Mouse (Mus musculus) E14TG2a.4 (cell line): ENCODE data around the gene Nutm1.

Source experiments
- H3K27me3 ChIP-seq: 2 replicates; pipeline ENCODE4 v1.6.1; 2014; ENCODE audit warnings: low read length, control low read depth; ENCODE audit not compliant: insufficient read depth
- H3K36me3 ChIP-seq: 2 replicates; pipeline ENCODE4 v1.6.1; 2014; ENCODE audit warnings: low read length, control low read depth; ENCODE audit not compliant: insufficient read depth
- H3K4me1 ChIP-seq: replicated peaks from 2 replicates; pipeline ENCODE4 v1.6.1; 2014; ENCODE audit warnings: low read depth, low read length, control low read depth
- H3K4me3 ChIP-seq: replicated peaks from 2 replicates; pipeline ENCODE4 v1.5.1; 2014; ENCODE audit warnings: mild to moderate bottlenecking, low read length
- H3K9me3 ChIP-seq: 2 replicates; pipeline ENCODE4 v1.6.1; 2014; ENCODE audit warnings: low read length, control low read depth
- CTCF ChIP-seq: conservative IDR thresholded peaks from 2 replicates; pipeline ENCODE4 v1.5.1; 2014; ENCODE audit warnings: low read length
- NANOG ChIP-seq: IDR thresholded peaks from 2 replicates; pipeline ENCODE4 v1.6.1; 2014; ENCODE audit warnings: borderline replicate concordance, low read length, mixed read lengths
- POU5F1 ChIP-seq: IDR thresholded peaks from 2 replicates; pipeline ENCODE4 v1.6.1; 2014; ENCODE audit warnings: low read length, borderline replicate concordance

Nutm1 gene

DNA sequence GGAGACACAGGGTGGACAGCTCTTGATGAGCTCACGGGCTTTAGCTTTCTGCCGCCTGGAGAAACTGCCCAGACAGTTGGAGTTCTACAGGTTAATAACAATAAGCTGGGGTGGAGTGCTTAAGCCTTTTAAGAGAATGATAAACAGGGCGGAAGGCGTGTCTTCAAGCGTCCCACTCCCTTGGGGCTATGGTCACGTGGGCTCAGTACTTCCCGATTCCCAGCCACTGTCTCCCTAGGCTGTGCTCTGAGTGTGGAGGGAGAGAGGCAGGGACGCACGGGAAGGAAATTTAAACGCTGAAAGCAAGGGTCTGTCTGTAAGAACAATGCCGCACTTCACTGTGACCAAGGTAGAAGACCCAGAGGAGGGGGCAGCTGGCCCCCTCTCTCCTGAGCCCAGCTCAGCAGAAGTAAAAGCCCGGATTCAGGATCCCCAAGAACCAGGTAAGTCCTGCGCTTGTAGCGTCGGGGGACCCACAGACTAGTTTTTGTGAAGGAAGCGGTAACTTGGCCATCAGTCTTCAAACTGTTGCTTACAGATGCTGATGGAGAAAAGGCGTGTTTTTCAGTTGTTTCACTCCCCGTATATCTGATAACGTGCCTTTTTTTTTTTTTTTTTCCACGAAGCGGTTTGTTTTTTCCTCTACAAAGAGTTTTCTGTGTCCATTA is 25.4 kb upstream of the Nutm1 start:
- Histone ChIP-seq H3K4me3 (peak overlapping the region; percentile 84), H3K27me3 (no peaks in the 10 kb centered on the region), H3K4me1 (peaks cover 27% of the 10 kb centered on the region), H3K9me3 (no peaks in the 10 kb centered on the region), H3K36me3 (no peaks in the 10 kb centered on the region)
- no peak for TF ChIP-seq POU5F1
- no peak for TF ChIP-seq NANOG
- TF ChIP-seq CTCF = no peak

GRCm38 (mm10) chr2:112282846-112283245 is 23.8 kb upstream of the Nutm1 start:
- Histone ChIP-seq H3K9me3 (no peaks in the 10 kb centered on the region), H3K27me3 (no peaks in the 10 kb centered on the region), H3K36me3 (no peaks in the 10 kb centered on the region), H3K4me1 (peaks cover 22% of the 10 kb centered on the region), H3K4me3 (no peak overlapping the region)
- TF ChIP-seq CTCF (no peak), NANOG (no peak), POU5F1 (no peak)

- no peaks in the 10 kb centered on the region for H3K4me1 ChIP-seq
- TF ChIP-seq NANOG (no peak), POU5F1 (no peak), CTCF (no peak)
- 0 out of 2 replicates have a peak, but pooled peaks cover 2% of the 10 kb centered on the region for H3K36me3 ChIP-seq
- H3K27me3 ChIP-seq = no peaks in the 10 kb centered on the region
- no peak overlapping the region for H3K4me3 ChIP-seq
- H3K9me3 ChIP-seq = no peaks in the 10 kb centered on the region
Measured at GRCm38 (mm10) chr2:112276870-112277269, 17.8 kb upstream of the Nutm1 start.

DNA sequence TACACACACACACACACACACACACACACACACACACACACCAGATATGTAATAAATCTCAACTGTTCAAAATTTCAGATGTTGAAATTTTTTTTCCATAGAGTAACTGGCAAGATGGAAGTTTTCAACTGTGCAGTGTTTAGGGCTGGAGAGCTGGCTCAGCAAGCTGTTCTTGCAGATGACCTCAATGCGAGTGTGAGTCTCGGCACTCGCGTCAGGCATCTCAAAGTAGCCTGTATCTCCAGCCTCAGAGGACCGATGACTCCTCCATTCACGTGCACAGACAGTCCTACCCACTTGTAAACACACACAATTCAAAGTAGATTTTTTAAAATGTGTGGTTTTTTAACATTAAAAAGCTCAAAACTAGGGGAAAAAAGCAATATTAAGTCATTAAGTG is 14.4 kb upstream of the Nutm1 start:
- Histone ChIP-seq H3K4me3 (no peak overlapping the region), H3K36me3 (0 out of 2 replicates have a peak, but pooled peaks cover 2% of the 10 kb centered on the region), H3K9me3 (no peaks in the 10 kb centered on the region), H3K27me3 (no peaks in the 10 kb centered on the region), H3K4me1 (0 out of 2 replicates have a peak, but pooled peaks cover 3% of the 10 kb centered on the region)
- no peak for TF ChIP-seq NANOG

DNA sequence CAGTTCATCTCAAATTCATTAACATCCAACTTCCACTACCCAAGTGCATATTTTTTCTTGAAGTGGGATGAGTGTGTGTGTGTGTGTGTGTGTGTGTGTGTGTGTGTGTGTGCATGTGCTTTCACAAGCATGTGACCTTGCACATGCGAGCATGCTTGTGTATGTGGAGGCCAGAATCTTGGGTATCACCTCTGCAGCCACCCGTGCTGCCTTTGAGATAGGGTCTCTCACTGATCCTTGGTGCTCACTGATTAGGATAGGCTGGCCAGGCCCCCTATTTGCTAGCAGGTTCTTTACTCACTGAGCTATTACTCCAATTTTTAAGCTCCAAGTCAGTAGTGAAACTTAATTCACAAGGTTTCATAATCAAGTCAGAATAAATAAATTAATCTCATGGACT is 13.8 kb upstream of the Nutm1 start:
- 0 out of 2 replicates have a peak, but pooled peaks cover 3% of the 10 kb centered on the region for H3K4me1 ChIP-seq
- no peaks in the 10 kb centered on the region for H3K27me3 ChIP-seq
- H3K36me3 ChIP-seq = 0 out of 2 replicates have a peak, but pooled peaks cover 2% of the 10 kb centered on the region
- H3K4me3 ChIP-seq = no peak overlapping the region
- no peaks in the 10 kb centered on the region for H3K9me3 ChIP-seq
- TF ChIP-seq CTCF = no peak
- no peak for TF ChIP-seq POU5F1
- no peak for TF ChIP-seq NANOG

DNA sequence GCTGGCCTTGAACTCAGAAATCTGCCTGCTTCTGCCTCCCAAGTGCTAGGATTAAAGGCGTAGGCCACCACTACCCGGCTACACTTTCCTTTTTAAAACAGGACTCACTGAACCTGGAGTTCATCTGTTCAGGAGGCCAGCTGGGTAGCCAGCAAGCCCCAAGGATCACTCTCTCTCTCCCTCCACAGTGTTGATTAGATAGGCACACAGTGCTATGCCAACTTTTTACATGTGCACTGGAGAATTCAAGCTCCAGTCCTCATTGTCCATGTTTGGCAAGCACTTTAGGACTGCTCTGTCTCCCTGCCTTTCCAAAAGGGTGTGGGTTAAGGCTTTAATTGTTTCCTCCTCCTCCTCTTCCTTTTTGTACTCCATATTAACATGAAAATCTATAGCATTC is 10.9 kb upstream of the Nutm1 start:
- Histone ChIP-seq H3K36me3 (peaks cover 5% of the 10 kb centered on the region; the same call in 1 of the 2 replicates), H3K9me3 (no peaks in the 10 kb centered on the region), H3K4me3 (no peak overlapping the region), H3K4me1 (peaks cover 22% of the 10 kb centered on the region), H3K27me3 (no peaks in the 10 kb centered on the region)
- TF ChIP-seq POU5F1 = no peak
- TF ChIP-seq NANOG = no peak
- no peak for TF ChIP-seq CTCF

GRCm38 (mm10) chr2:112267547-112268269 is 8.6 kb upstream of the Nutm1 start:
- H3K4me3 ChIP-seq = no peak overlapping the region
- TF ChIP-seq POU5F1 = no peak
- no peak for TF ChIP-seq NANOG
- TF ChIP-seq CTCF = no peak
- no peaks in the 10 kb centered on the region for H3K9me3 ChIP-seq
- no peaks in the 10 kb centered on the region for H3K27me3 ChIP-seq
- H3K36me3 ChIP-seq = peaks cover 27% of the 10 kb centered on the region
- H3K4me1 ChIP-seq = peaks cover 45% of the 10 kb centered on the region

- Histone ChIP-seq H3K27me3 (no peaks in the 10 kb centered on the region), H3K4me3 (peak overlapping the region; percentile 90), H3K36me3 (peaks cover 25% of the 10 kb centered on the region), H3K9me3 (no peaks in the 10 kb centered on the region), H3K4me1 (peaks cover 45% of the 10 kb centered on the region)
- TF ChIP-seq NANOG = no peak
- no peak for TF ChIP-seq POU5F1
- no peak for TF ChIP-seq CTCF
Measured at GRCm38 (mm10) chr2:112266780-112267179, 7.7 kb upstream of the Nutm1 start.

- Histone ChIP-seq H3K36me3 (peaks cover 25% of the 10 kb centered on the region), H3K27me3 (no peaks in the 10 kb centered on the region), H3K9me3 (no peaks in the 10 kb centered on the region), H3K4me3 (peak within 1 kb of the TSS; percentile 90), H3K4me1 (peaks cover 45% of the 10 kb centered on the region)
- TF ChIP-seq POU5F1 (no peak), NANOG (no peak), CTCF (no peak)
Measured at GRCm38 (mm10) chr2:112266242-112266592, 7.1 kb upstream of the Nutm1 start, which contains the start of gene Gm21985. Gene Gm21985, plus strand, starts transcription at chr2:112266314.
